Mouse (Mus musculus) forebrain, embryonic 15.5 days (tissue): ENCODE data around the gene Polr3gl. TPM values are rescaled to one million over a fixed set of nuclear protein-coding genes. Genes with fewer than 3 reads are reported as not detected.

Experiments used
- ATAC-seq: fragments of 200-750 bp; cut with Nextera tagmentation; replicated peaks from 2 replicates; pipeline ENCODE4 v1.8.0; 2017; ENCODE audit warnings: mild to moderate bottlenecking, moderate TSS enrichment, moderate library complexity
- H3K27ac ChIP-seq: fragments of 300-500 bp; sonication (generic); replicated peaks from 2 replicates; pipeline ENCODE4 v1.5.1; 2015; ENCODE audit warnings: mild to moderate bottlenecking, inconsistent platforms
- H3K27me3 ChIP-seq: fragments of 300-500 bp; sonication (generic); 2 replicates; pipeline ENCODE4 v1.6.1; 2015; ENCODE audit warnings: inconsistent platforms
- H3K36me3 ChIP-seq: fragments of 300-500 bp; sonication (generic); 2 replicates; pipeline ENCODE4 v1.6.1; 2015; ENCODE audit warnings: mild to moderate bottlenecking, inconsistent platforms
- H3K4me1 ChIP-seq: fragments of 300-500 bp; sonication (generic); 2 replicates; pipeline ENCODE4 v1.6.1; 2015; ENCODE audit warnings: inconsistent platforms
- H3K4me2 ChIP-seq: fragments of 300-500 bp; sonication (generic); replicated peaks from 2 replicates; pipeline ENCODE4 v1.6.1; 2015; ENCODE audit warnings: mild to moderate bottlenecking, inconsistent platforms
- H3K4me3 ChIP-seq: fragments of 300-500 bp; sonication (generic); 2 replicates; pipeline ENCODE4 v1.5.1; 2015; ENCODE audit warnings: mild to moderate bottlenecking, inconsistent platforms
- H3K9ac ChIP-seq: fragments of 300-500 bp; sonication (generic); replicated peaks from 2 replicates; pipeline ENCODE4 v1.6.1; 2015; ENCODE audit warnings: mild to moderate bottlenecking, inconsistent platforms
- H3K9me3 ChIP-seq: fragments of 300-500 bp; sonication (generic); 2 replicates; pipeline ENCODE4 v1.6.1; 2016; ENCODE audit warnings: inconsistent platforms
- WGBS: fragments of 180-500 bp; shearing (Covaris S2); methylation state at CpG from one replicate; pipeline ENCODE4 v1.1.7; 2015; ENCODE audit warnings: mixed read lengths; 5-methylcytosine and 5-hydroxymethylcytosine counted together
- polyA plus RNA-seq: library from polyadenylated mRNA; unstranded; fragments of >200 nt; fragmentation: Nextera tagmentation; extraction: Ambion mirVana; gene quantifications from 2 replicates; pipeline ENCODE4 v1.2.1, GENCODE M21; 2015

The Polr3gl gene
- polyA plus RNA-seq, result 42.4 and 45.3 TPM in 2 replicates

- H3K27ac ChIP-seq, result peak within 1 kb of the TSS; percentile 85
- no peaks in the 10 kb centered on the region for H3K36me3 ChIP-seq
- peak within 1 kb of the TSS; percentile 79 for H3K4me2 ChIP-seq
- under 1% methylated on average over 38 of the region's 38 CpGs for WGBS
- H3K9ac ChIP-seq, result peak within 1 kb of the TSS; percentile 76
- ATAC-seq, result peak; percentile 86
- H3K4me3 ChIP-seq, result peak within 1 kb of the TSS; percentile 70
- H3K9me3 ChIP-seq, result no peaks in the 10 kb centered on the region
- peaks cover 55% of the 10 kb centered on the region for H3K4me1 ChIP-seq
- H3K27me3 ChIP-seq, result no peaks in the 10 kb centered on the region
Measured at GRCm38 (mm10) chr3:96593790-96594560, at the start of gene Polr3gl. Polr3gl (minus strand) TSS chr3:96594181.

- H3K27me3 ChIP-seq, result no peaks in the 10 kb centered on the region
- no peak overlapping the region for H3K4me3 ChIP-seq
- H3K9me3 ChIP-seq, result no peaks in the 10 kb centered on the region
- no peak overlapping the region for H3K4me2 ChIP-seq
- H3K27ac ChIP-seq, result no peak overlapping the region
- peaks cover 24% of the 10 kb centered on the region for H3K4me1 ChIP-seq
- peaks cover 35% of the 10 kb centered on the region for H3K36me3 ChIP-seq
- no peak for ATAC-seq
- 76% methylated on average over 1 of the region's 1 CpGs for WGBS
- H3K9ac ChIP-seq, result no peak overlapping the region
Measured at GRCm38 (mm10) chr3:96639219-96639618, 45.2 kb upstream of the Polr3gl start.

- H3K4me1 ChIP-seq, result peaks cover 24% of the 10 kb centered on the region
- peaks cover 39% of the 10 kb centered on the region for H3K36me3 ChIP-seq
- H3K4me3 ChIP-seq, result peak overlapping the region; percentile 93
- H3K9me3 ChIP-seq, result no peaks in the 10 kb centered on the region
- no peak for ATAC-seq
- peak overlapping the region; percentile 84 for H3K4me2 ChIP-seq
- H3K27ac ChIP-seq, result no peak overlapping the region
- WGBS, result 69% methylated on average over 11 of the region's 11 CpGs
- H3K9ac ChIP-seq, result no peak overlapping the region; the same call in 1 of the 2 replicates
- no peaks in the 10 kb centered on the region for H3K27me3 ChIP-seq
Measured at GRCm38 (mm10) chr3:96636448-96636847, 42.5 kb upstream of the Polr3gl start.

- Histone ChIP-seq H3K4me3 (peak overlapping the region; percentile 93), H3K4me1 (peaks cover 28% of the 10 kb centered on the region), H3K9ac (peak overlapping the region; percentile 98), H3K27me3 (no peaks in the 10 kb centered on the region), H3K4me2 (peak overlapping the region; percentile 84), H3K27ac (peak overlapping the region; percentile 91), H3K9me3 (no peaks in the 10 kb centered on the region), H3K36me3 (peaks cover 42% of the 10 kb centered on the region)
- ATAC-seq, result no peak
- WGBS, result 10% methylated on average over 15 of the region's 15 CpGs
Measured at GRCm38 (mm10) chr3:96635906-96636305, 41.9 kb upstream of the Polr3gl start.

GRCm38 (mm10) chr3:96634928-96635879 lies 41.2 kb upstream of the Polr3gl start, which contains the start of the genes Pex11b and Gm42957:
Pex11b (plus strand) TSS chr3:96635376.
Gm42957 (plus strand) TSS chr3:96635474.
- Histone ChIP-seq H3K36me3 (peaks cover 42% of the 10 kb centered on the region), H3K4me1 (peaks cover 35% of the 10 kb centered on the region), H3K27ac (peak within 1 kb of the TSS; percentile 91), H3K4me2 (peak within 1 kb of the TSS; percentile 84), H3K4me3 (peak within 1 kb of the TSS; percentile 93), H3K9me3 (no peaks in the 10 kb centered on the region), H3K27me3 (no peaks in the 10 kb centered on the region), H3K9ac (peak within 1 kb of the TSS; percentile 98)
- ATAC-seq, result peak; percentile 95
- WGBS, result 2% methylated on average over 60 of the region's 60 CpGs

- Histone ChIP-seq H3K4me1 (peaks cover 40% of the 10 kb centered on the region), H3K9ac (no peak overlapping the region), H3K4me3 (no peak overlapping the region), H3K27me3 (no peaks in the 10 kb centered on the region), H3K36me3 (peaks cover 37% of the 10 kb centered on the region), H3K9me3 (no peaks in the 10 kb centered on the region), H3K27ac (no peak overlapping the region), H3K4me2 (no peak overlapping the region)
- 84% methylated on average over 1 of the region's 1 CpGs for WGBS
- no peak for ATAC-seq
Measured at GRCm38 (mm10) chr3:96634015-96634414, 40.0 kb upstream of the Polr3gl start.

GRCm38 (mm10) chr3:96632058-96632457 lies 38.1 kb upstream of the Polr3gl start:
- Histone ChIP-seq H3K4me2 (no peak overlapping the region), H3K27ac (no peak overlapping the region), H3K27me3 (no peaks in the 10 kb centered on the region), H3K36me3 (peaks cover 23% of the 10 kb centered on the region), H3K9me3 (no peaks in the 10 kb centered on the region), H3K9ac (no peak overlapping the region), H3K4me3 (no peak overlapping the region), H3K4me1 (peaks cover 37% of the 10 kb centered on the region)
- ATAC-seq, result no peak

GRCm38 (mm10) chr3:96629729-96630600 lies 36.0 kb upstream of the Polr3gl start, which contains the start of gene Rbm8a:
Rbm8a (plus strand) TSS chr3:96629933.
- under 1% methylated on average over 48 of the region's 48 CpGs for WGBS
- peak; percentile 95 for ATAC-seq
- Histone ChIP-seq H3K4me1 (peaks cover 21% of the 10 kb centered on the region), H3K36me3 (peaks cover 37% of the 10 kb centered on the region), H3K4me3 (peak within 1 kb of the TSS; percentile 63), H3K9me3 (no peaks in the 10 kb centered on the region), H3K27ac (peak within 1 kb of the TSS; percentile 82), H3K27me3 (no peaks in the 10 kb centered on the region), H3K9ac (peak within 1 kb of the TSS; percentile 61), H3K4me2 (peak within 1 kb of the TSS; percentile 83)

- 89% methylated on average over 4 of the region's 4 CpGs for WGBS
- ATAC-seq, result no peak
- Histone ChIP-seq H3K27me3 (no peaks in the 10 kb centered on the region), H3K4me2 (no peak overlapping the region), H3K4me1 (no peaks in the 10 kb centered on the region), H3K4me3 (no peak overlapping the region), H3K9me3 (no peaks in the 10 kb centered on the region), H3K9ac (no peak overlapping the region), H3K27ac (no peak overlapping the region), H3K36me3 (peaks cover 62% of the 10 kb centered on the region)
Measured at GRCm38 (mm10) chr3:96623201-96623600, 29.2 kb upstream of the Polr3gl start.

GRCm38 (mm10) chr3:96617941-96618340 lies 24.0 kb upstream of the Polr3gl start:
- Histone ChIP-seq H3K4me3 (no peak overlapping the region), H3K27me3 (no peaks in the 10 kb centered on the region), H3K4me2 (no peak overlapping the region), H3K9me3 (no peaks in the 10 kb centered on the region), H3K27ac (no peak overlapping the region), H3K9ac (no peak overlapping the region), H3K36me3 (peaks cover 60% of the 10 kb centered on the region), H3K4me1 (no peaks in the 10 kb centered on the region)
- WGBS, result 96% methylated on average over 3 of the region's 3 CpGs
- ATAC-seq, result no peak

GRCm38 (mm10) chr3:96606618-96607017 lies 12.6 kb upstream of the Polr3gl start:
- Histone ChIP-seq H3K4me1 (peaks cover 43% of the 10 kb centered on the region), H3K27me3 (no peaks in the 10 kb centered on the region), H3K27ac (no peak overlapping the region), H3K9me3 (no peaks in the 10 kb centered on the region), H3K4me3 (no peak overlapping the region), H3K36me3 (no peaks in the 10 kb centered on the region), H3K9ac (no peak overlapping the region), H3K4me2 (no peak overlapping the region)
- WGBS, result 93% methylated on average over 4 of the region's 4 CpGs
- no peak for ATAC-seq
